Mouse (Mus musculus): ENCODE data around the gene Sppl2a. TPM values are rescaled to one million over a fixed set of nuclear protein-coding genes. Genes with fewer than 3 reads are reported as not detected.
"Not testable (repeated sequence)": the region's sequence is repeated elsewhere in the genome, so short reads cannot be mapped to it uniquely, and the experiment has no call there.

The Sppl2a gene
- 36.9 and 37.2 TPM in 2 replicates for polyA plus RNA-seq (2016; fragmentation: Nextera tagmentation; extraction: Ambion mirVana)

- peak within 1 kb of the TSS; percentile 58 for H3K4me3 ChIP-seq (replicated peaks)
- peak; percentile 100 for ATAC-seq (ENCODE audit: low FRiP score)
- peaks cover 5% of the 10 kb centered on the region; the same call in 1 of the 2 replicates for H3K4me1 ChIP-seq
- peak within 1 kb of the TSS; percentile 66 for H3K4me2 ChIP-seq
- peak within 1 kb of the TSS; percentile 83 for H3K9ac ChIP-seq
- H3K9me3 ChIP-seq: no peaks in the 10 kb centered on the region
- no peaks in the 10 kb centered on the region; the same call in 1 of the 2 replicates for H3K36me3 ChIP-seq (replicated peaks)
- no peaks in the 10 kb centered on the region for H3K27me3 ChIP-seq
- peak within 1 kb of the TSS; percentile 98 for H3K27ac ChIP-seq
- under 1% methylated on average over 33 of the region's 35 CpGs for WGBS
These were observed at the start of gene Sppl2a for GRCm38 (mm10) chr2:126932897-126933641. Gene Sppl2a (minus strand): TSS chr2:126933235.

GRCm38 (mm10) chr2:126977428-126977827 is 44.4 kb upstream of the Sppl2a start:
- no peak overlapping the region for H3K27ac ChIP-seq
- H3K9me3 ChIP-seq: no peaks in the 10 kb centered on the region
- no peaks in the 10 kb centered on the region for H3K36me3 ChIP-seq (replicated peaks)
- no peak overlapping the region for H3K9ac ChIP-seq
- H3K4me3 ChIP-seq (replicated peaks): no peak overlapping the region
- H3K4me1 ChIP-seq: no peaks in the 10 kb centered on the region
- 65% methylated on average over 6 of the region's 6 CpGs for WGBS
- no peak for ATAC-seq (ENCODE audit: low FRiP score)
- H3K4me2 ChIP-seq: no peak overlapping the region
- no peaks in the 10 kb centered on the region for H3K27me3 ChIP-seq

GRCm38 (mm10) chr2:126961696-126962095 is 28.7 kb upstream of the Sppl2a start:
- Histone ChIP-seq H3K27ac (no peak overlapping the region), H3K4me3 (replicated peaks) (no peak overlapping the region), H3K36me3 (replicated peaks) (no peaks in the 10 kb centered on the region), H3K4me2 (no peak overlapping the region), H3K9me3 (no peaks in the 10 kb centered on the region), H3K27me3 (no peaks in the 10 kb centered on the region), H3K4me1 (no peaks in the 10 kb centered on the region), H3K9ac (no peak overlapping the region)
- ATAC-seq (ENCODE audit: low FRiP score): no peak
- 79% methylated on average over 2 of the region's 2 CpGs for WGBS

- no peaks in the 10 kb centered on the region for H3K36me3 ChIP-seq (replicated peaks)
- H3K4me3 ChIP-seq (replicated peaks): no peak overlapping the region
- H3K4me1 ChIP-seq: no peaks in the 10 kb centered on the region
- H3K27ac ChIP-seq: no peak overlapping the region
- no peak overlapping the region for H3K9ac ChIP-seq
- no peaks in the 10 kb centered on the region for H3K27me3 ChIP-seq
- no peak overlapping the region for H3K4me2 ChIP-seq
- WGBS: 75% methylated on average over 7 of the region's 7 CpGs
- no peak for ATAC-seq (ENCODE audit: low FRiP score)
- peaks cover 6% of the 10 kb centered on the region; the same call in 1 of the 2 replicates for H3K9me3 ChIP-seq
These were observed 22.6 kb upstream of the Sppl2a start for GRCm38 (mm10) chr2:126955671-126956070.

GRCm38 (mm10) chr2:126951085-126951484 is 18.1 kb upstream of the Sppl2a start:
- Histone ChIP-seq H3K4me1 (no peaks in the 10 kb centered on the region), H3K9ac (no peak overlapping the region), H3K9me3 (peaks cover 6% of the 10 kb centered on the region; the same call in 1 of the 2 replicates), H3K4me3 (replicated peaks) (no peak overlapping the region), H3K27ac (no peak overlapping the region), H3K4me2 (no peak overlapping the region), H3K36me3 (replicated peaks) (no peaks in the 10 kb centered on the region), H3K27me3 (no peaks in the 10 kb centered on the region)
- ATAC-seq (ENCODE audit: low FRiP score): no peak
- 76% methylated on average over 7 of the region's 7 CpGs for WGBS

GRCm38 (mm10) chr2:126950453-126950852 is 17.4 kb upstream of the Sppl2a start:
- Histone ChIP-seq H3K36me3 (replicated peaks) (no peaks in the 10 kb centered on the region), H3K4me2 (no peak overlapping the region), H3K4me1 (no peaks in the 10 kb centered on the region), H3K9me3 (peaks cover 6% of the 10 kb centered on the region; the same call in 1 of the 2 replicates), H3K9ac (no peak overlapping the region), H3K27ac (no peak overlapping the region), H3K4me3 (replicated peaks) (no peak overlapping the region), H3K27me3 (no peaks in the 10 kb centered on the region)
- ATAC-seq (ENCODE audit: low FRiP score): no peak
- 85% methylated on average over 5 of the region's 5 CpGs for WGBS

GRCm38 (mm10) chr2:126949856-126950255 is 16.8 kb upstream of the Sppl2a start:
- H3K27ac ChIP-seq: no peak overlapping the region
- WGBS: 73% methylated on average over 3 of the region's 3 CpGs
- H3K4me3 ChIP-seq (replicated peaks): no peak overlapping the region
- no peaks in the 10 kb centered on the region for H3K36me3 ChIP-seq (replicated peaks)
- H3K9ac ChIP-seq: no peak overlapping the region
- H3K9me3 ChIP-seq: peaks cover 6% of the 10 kb centered on the region; the same call in 1 of the 2 replicates
- no peaks in the 10 kb centered on the region for H3K27me3 ChIP-seq
- no peaks in the 10 kb centered on the region for H3K4me1 ChIP-seq
- H3K4me2 ChIP-seq: no peak overlapping the region
- ATAC-seq (ENCODE audit: low FRiP score): no peak

GRCm38 (mm10) chr2:126949297-126949696 is 16.3 kb upstream of the Sppl2a start:
- WGBS: 86% methylated on average over 6 of the region's 6 CpGs
- not testable (repeated sequence) for H3K9ac ChIP-seq; H3K4me1 ChIP-seq; H3K36me3 ChIP-seq (replicated peaks); H3K27me3 ChIP-seq; H3K9me3 ChIP-seq; H3K4me2 ChIP-seq; H3K4me3 ChIP-seq (replicated peaks); H3K27ac ChIP-seq; ATAC-seq (ENCODE audit: low FRiP score)

- Histone ChIP-seq H3K9me3 (no peaks in the 10 kb centered on the region), H3K27ac (no peak overlapping the region), H3K4me3 (replicated peaks) (no peak overlapping the region), H3K4me2 (no peak overlapping the region), H3K9ac (no peak overlapping the region), H3K36me3 (replicated peaks) (no peaks in the 10 kb centered on the region), H3K27me3 (no peaks in the 10 kb centered on the region), H3K4me1 (no peaks in the 10 kb centered on the region)
- no peak for ATAC-seq (ENCODE audit: low FRiP score)
- 70% methylated on average over 3 of the region's 3 CpGs for WGBS
These were observed 15.2 kb upstream of the Sppl2a start for GRCm38 (mm10) chr2:126948231-126948630.

GRCm38 (mm10) chr2:126947646-126948045 is 14.6 kb upstream of the Sppl2a start:
- Histone ChIP-seq H3K9me3 (no peaks in the 10 kb centered on the region), H3K27ac (no peak overlapping the region), H3K36me3 (replicated peaks) (no peaks in the 10 kb centered on the region), H3K4me3 (replicated peaks) (no peak overlapping the region), H3K9ac (no peak overlapping the region), H3K4me2 (no peak overlapping the region), H3K27me3 (no peaks in the 10 kb centered on the region), H3K4me1 (no peaks in the 10 kb centered on the region)
- no peak for ATAC-seq (ENCODE audit: low FRiP score)

GRCm38 (mm10) chr2:126943211-126943610 is 10.2 kb upstream of the Sppl2a start:
- Histone ChIP-seq H3K4me2 (no peak overlapping the region), H3K9me3 (no peaks in the 10 kb centered on the region), H3K27ac (no peak overlapping the region), H3K36me3 (replicated peaks) (no peaks in the 10 kb centered on the region), H3K4me3 (replicated peaks) (no peak overlapping the region), H3K27me3 (no peaks in the 10 kb centered on the region), H3K4me1 (no peaks in the 10 kb centered on the region), H3K9ac (no peak overlapping the region)
- WGBS: 84% methylated on average over 2 of the region's 2 CpGs
- no peak for ATAC-seq (ENCODE audit: low FRiP score)

GRCm38 (mm10) chr2:126940314-126940866 is 7.4 kb upstream of the Sppl2a start:
- Histone ChIP-seq H3K4me1 (no peaks in the 10 kb centered on the region), H3K9me3 (no peaks in the 10 kb centered on the region), H3K36me3 (replicated peaks) (no peaks in the 10 kb centered on the region), H3K27me3 (no peaks in the 10 kb centered on the region), H3K9ac (no peak overlapping the region), H3K4me3 (replicated peaks) (no peak overlapping the region), H3K27ac (no peak overlapping the region), H3K4me2 (no peak overlapping the region)
- 77% methylated on average over 3 of the region's 3 CpGs for WGBS
- ATAC-seq (ENCODE audit: low FRiP score): no peak

- WGBS: 84% methylated on average over 6 of the region's 6 CpGs
These were observed 5.0 kb upstream of the Sppl2a start for GRCm38 (mm10) chr2:126938069-126938468.

More at GRCm38 (mm10) chr2:126938069-126938468, 5.0 kb upstream of the Sppl2a start:
- peaks cover 2% of the 10 kb centered on the region; the same call in 1 of the 2 replicates for H3K4me1 ChIP-seq
- no peak overlapping the region for H3K4me2 ChIP-seq
- no peak overlapping the region for H3K27ac ChIP-seq
- ATAC-seq (ENCODE audit: low FRiP score): no peak
- H3K4me3 ChIP-seq (replicated peaks): no peak overlapping the region
- no peaks in the 10 kb centered on the region for H3K27me3 ChIP-seq
- no peak overlapping the region for H3K9ac ChIP-seq
- H3K36me3 ChIP-seq (replicated peaks): no peaks in the 10 kb centered on the region
- no peaks in the 10 kb centered on the region for H3K9me3 ChIP-seq

Measured in forebrain, embryonic 12.5 days (tissue).